Mouse (Mus musculus) heart, embryonic 10.5 days (tissue): ENCODE measurements around the gene Irf9. TPM values are rescaled to one million over a fixed set of nuclear protein-coding genes. Genes with fewer than 3 reads are reported as not detected.

Source experiments
- DNase-seq: peaks from one replicate; pipeline ENCODE4 v3.0.0-alpha.2; 2017; ENCODE audit warnings: low spot score
- H3K27ac ChIP-seq: fragments of 300-500 bp; sonication (generic); 2 replicates; pipeline ENCODE4 v1.5.1; 2016; ENCODE audit warnings: mild to moderate bottlenecking
- H3K27me3 ChIP-seq: fragments of 300-500 bp; sonication (generic); 2 replicates; pipeline ENCODE4 v1.6.1; 2016; ENCODE audit warnings: mild to moderate bottlenecking; ENCODE audit not compliant: poor library complexity, insufficient read depth, severe bottlenecking
- H3K36me3 ChIP-seq: fragments of 300-500 bp; sonication (generic); 2 replicates; pipeline ENCODE4 v1.6.1; 2016; ENCODE audit warnings: mild to moderate bottlenecking, moderate library complexity
- H3K4me1 ChIP-seq: fragments of 300-500 bp; sonication (generic); 2 replicates; pipeline ENCODE4 v1.6.1; 2016; ENCODE audit warnings: mild to moderate bottlenecking
- H3K4me3 ChIP-seq: fragments of 300-500 bp; sonication (generic); 2 replicates; pipeline ENCODE4 v1.5.1; 2016; ENCODE audit warnings: mild to moderate bottlenecking, moderate library complexity
- H3K9me3 ChIP-seq: fragments of 300-500 bp; sonication (generic); 2 replicates; pipeline ENCODE4 v1.6.1; 2016; ENCODE audit warnings: mild to moderate bottlenecking, moderate library complexity
- WGBS: fragments of 180-500 bp; shearing (Covaris S2); methylation state at CpG from one replicate; pipeline ENCODE4 v1.1.7; 2016; 5-methylcytosine and 5-hydroxymethylcytosine counted together
- polyA plus RNA-seq: library from polyadenylated mRNA; unstranded; fragments of >200 nt; fragmentation: Nextera tagmentation; extraction: Ambion mirVana; gene quantifications from 2 replicates; pipeline ENCODE4 v1.2.1, GENCODE M21; 2016

Irf9 gene
- polyA plus RNA-seq, 1 experiment from 2014 or later, result 5.9 TPM

DNA sequence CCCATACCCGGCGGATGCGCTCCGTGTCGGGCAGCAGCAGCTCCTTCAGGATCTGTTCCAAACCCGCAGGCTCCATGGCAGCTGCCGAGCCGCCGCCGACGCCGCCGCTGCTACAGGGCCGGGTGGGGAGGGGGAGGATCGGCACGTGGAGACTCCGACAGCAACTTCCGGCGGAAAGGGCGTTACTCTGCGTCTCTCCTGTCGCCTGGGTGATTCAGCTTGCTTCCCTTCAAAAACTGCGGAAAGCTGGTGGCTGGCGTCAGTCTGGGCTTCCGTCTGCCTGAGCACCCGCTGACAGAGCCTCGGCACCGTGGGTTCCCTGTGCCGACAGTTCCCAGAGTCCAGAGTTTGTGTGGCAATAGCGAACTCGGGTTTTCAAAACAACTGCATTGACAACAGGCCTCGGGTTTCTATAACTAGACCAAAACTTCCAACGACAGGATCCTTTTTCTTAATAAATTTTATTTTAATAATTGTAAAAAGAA is 32.2 kb downstream of the Irf9 start, which contains the start of gene Ipo4:
Gene Ipo4, minus strand, starts transcription at position 435 of the 485 bp plus-strand sequence.
- Histone ChIP-seq H3K4me3 (peak within 1 kb of the TSS; percentile 84), H3K4me1 (peaks cover 22% of the 10 kb centered on the region), H3K36me3 (peaks cover 84% of the 10 kb centered on the region), H3K27ac (peak within 1 kb of the TSS; percentile 88), H3K27me3 (no peaks in the 10 kb centered on the region), H3K9me3 (no peaks in the 10 kb centered on the region)
- WGBS, result 1% methylated on average over 33 of the region's 33 CpGs
- peak; percentile 97 for DNase-seq

DNA sequence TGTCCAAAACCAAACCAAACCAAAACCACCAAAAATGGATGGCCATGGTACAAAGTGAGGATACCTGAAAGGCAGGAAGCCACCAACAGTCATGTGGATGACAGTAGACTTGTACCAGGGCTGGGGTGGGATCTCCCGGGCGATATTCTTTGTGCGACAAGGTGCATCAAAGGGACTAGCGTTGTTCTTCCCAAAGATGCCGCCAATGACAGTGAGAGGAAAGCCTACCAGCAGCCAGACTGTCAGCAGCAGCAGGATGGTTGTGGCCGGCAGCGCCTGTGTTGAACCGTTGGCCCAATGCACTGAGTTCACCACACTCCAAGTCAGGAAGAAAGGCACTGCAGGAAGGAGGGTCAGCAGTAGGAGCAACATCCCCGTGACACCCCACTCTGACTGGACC is 34.4 kb downstream of the Irf9 start, which contains the start of gene Gm49378:
Gene Gm49378, minus strand, starts transcription at position 101 of the 400 bp plus-strand sequence.
- Histone ChIP-seq H3K27ac (no peak within 1 kb of the TSS), H3K27me3 (no peaks in the 10 kb centered on the region), H3K9me3 (no peaks in the 10 kb centered on the region), H3K36me3 (peaks cover 74% of the 10 kb centered on the region), H3K4me1 (peaks cover 27% of the 10 kb centered on the region), H3K4me3 (no peak within 1 kb of the TSS)
- 89% methylated on average over 9 of the region's 9 CpGs for WGBS
- DNase-seq, result no peak

DNA sequence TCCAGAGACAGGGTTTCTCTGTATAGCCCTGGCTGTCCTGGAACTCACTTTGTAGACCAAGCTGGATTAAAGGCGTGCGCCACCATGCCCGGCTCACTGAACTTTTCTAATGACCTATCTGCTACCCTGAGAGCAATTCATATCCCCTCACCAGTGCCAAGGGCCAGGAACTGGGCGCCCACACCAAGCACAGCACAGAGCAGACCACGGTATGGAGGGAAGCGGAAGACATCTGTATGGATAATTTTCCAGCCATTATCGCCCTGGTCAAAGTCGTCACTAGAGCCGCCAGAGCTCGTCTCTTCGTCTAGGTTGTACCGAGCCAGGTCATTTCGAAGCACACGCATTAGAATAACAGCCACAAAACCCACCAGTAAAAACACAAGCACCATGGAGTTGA is 37.4 kb downstream of the Irf9 start:
- H3K9me3 ChIP-seq, result no peaks in the 10 kb centered on the region
- peaks cover 61% of the 10 kb centered on the region for H3K36me3 ChIP-seq
- peaks cover 25% of the 10 kb centered on the region for H3K4me1 ChIP-seq
- no peak overlapping the region for H3K4me3 ChIP-seq
- DNase-seq, result no peak
- H3K27me3 ChIP-seq, result no peaks in the 10 kb centered on the region
- H3K27ac ChIP-seq, result no peak overlapping the region
- WGBS, result 94% methylated on average over 14 of the region's 14 CpGs

DNA sequence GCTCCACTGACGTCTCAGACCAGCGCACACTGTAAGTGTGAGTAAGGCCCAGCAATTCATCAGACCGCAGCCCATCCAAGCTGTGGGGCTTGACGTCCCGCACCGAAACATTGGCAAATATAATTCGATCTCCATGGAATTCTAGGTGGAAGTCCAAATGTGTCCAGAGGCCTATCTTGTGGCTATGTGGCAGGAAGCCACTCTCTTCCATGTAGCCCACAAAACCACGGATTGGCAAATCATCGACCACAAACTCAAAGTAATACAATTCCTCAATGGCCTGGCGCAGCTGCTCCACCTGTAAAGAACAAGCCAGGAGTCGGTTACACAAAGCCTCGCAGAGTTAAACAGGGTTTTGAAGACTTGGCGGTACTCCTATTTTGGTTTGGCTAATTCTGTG is 37.9 kb downstream of the Irf9 start:
- Histone ChIP-seq H3K4me3 (no peak overlapping the region), H3K27ac (no peak overlapping the region), H3K27me3 (no peaks in the 10 kb centered on the region), H3K4me1 (peaks cover 23% of the 10 kb centered on the region), H3K9me3 (no peaks in the 10 kb centered on the region), H3K36me3 (peaks cover 63% of the 10 kb centered on the region)
- no peak for DNase-seq
- WGBS, result 95% methylated on average over 13 of the region's 13 CpGs

DNA sequence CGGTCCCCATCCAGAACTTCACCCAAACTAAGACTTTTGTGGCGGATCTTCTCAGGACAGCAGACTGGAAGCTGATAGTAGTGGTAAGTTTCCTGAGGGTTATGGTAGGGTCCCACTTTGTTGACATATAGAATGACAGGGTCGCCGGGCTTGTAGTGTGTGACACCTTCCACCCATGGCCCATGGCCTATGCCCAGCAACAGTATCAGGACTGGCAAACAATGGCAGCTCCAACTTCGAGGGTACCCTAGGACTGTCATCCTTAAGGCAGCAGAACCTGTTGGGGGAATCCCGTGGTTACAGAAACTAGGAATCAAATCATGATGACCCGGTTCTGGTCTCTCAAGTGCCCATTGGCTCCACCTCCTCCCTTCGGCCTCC is 39.3 kb downstream of the Irf9 start:
- peaks cover 58% of the 10 kb centered on the region for H3K36me3 ChIP-seq

DNA sequence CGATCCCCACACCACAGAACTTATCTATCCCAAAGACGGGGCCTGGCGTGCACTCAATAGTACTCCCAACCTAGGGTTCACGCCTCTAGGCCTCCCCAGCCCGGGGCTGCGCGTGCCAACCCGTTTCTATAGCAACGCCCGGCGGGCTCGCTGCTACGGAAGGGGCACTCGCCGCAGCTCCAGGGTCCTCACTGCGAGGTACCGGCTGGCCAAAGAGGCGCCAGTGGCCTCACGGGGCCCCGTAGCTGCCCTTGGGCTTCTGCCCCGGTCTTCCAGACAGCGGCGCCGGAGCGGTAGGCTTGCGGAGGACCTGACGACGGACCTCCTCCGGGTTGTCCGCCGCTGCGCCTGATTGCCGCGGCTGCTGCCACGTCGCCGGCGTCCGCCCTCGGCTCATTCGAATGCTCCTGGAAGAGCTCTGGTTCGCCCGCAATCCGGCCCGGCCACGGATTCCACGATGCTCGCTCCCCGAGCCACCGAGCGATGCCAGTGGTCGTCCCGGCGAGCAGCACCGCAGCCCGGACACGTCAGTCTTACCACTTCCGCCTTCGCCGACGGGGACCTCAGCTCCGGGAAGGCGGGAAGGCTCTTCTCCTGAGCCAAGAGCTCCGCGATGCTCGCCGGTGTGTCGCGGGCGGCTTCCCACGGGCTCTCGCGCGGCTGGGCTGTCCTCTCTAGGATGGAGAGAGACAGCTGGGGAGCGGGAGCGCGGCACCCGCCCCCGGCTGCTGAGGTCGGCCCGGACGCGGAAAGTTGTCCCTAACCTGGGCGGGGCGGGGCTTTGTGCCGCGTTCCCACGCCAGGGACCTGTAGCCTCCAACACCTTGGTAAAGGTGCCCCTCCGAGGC is 39.9 kb downstream of the Irf9 start, which contains the start of gene Tm9sf1:
Gene Tm9sf1, minus strand, starts transcription at position 747 of the 848 bp plus-strand sequence.
- WGBS, result under 1% methylated on average over 89 of the region's 89 CpGs
- H3K9me3 ChIP-seq, result no peaks in the 10 kb centered on the region
- H3K27ac ChIP-seq, result peak within 1 kb of the TSS; percentile 100
- peaks cover 52% of the 10 kb centered on the region for H3K36me3 ChIP-seq
- peak within 1 kb of the TSS; percentile 99 for H3K4me3 ChIP-seq
- DNase-seq, result peak; percentile 94
- no peaks in the 10 kb centered on the region for H3K27me3 ChIP-seq
- peaks cover 20% of the 10 kb centered on the region for H3K4me1 ChIP-seq

More for the DNA sequence above, 39.3 kb downstream of the Irf9 start:
- peak overlapping the region; percentile 99 for H3K4me3 ChIP-seq
- H3K27ac ChIP-seq, result peak overlapping the region; percentile 100
- no peaks in the 10 kb centered on the region for H3K9me3 ChIP-seq
- peaks cover 20% of the 10 kb centered on the region for H3K4me1 ChIP-seq
- WGBS, result 24% methylated on average over 8 of the region's 8 CpGs
- DNase-seq, result no peak
- H3K27me3 ChIP-seq, result no peaks in the 10 kb centered on the region

DNA sequence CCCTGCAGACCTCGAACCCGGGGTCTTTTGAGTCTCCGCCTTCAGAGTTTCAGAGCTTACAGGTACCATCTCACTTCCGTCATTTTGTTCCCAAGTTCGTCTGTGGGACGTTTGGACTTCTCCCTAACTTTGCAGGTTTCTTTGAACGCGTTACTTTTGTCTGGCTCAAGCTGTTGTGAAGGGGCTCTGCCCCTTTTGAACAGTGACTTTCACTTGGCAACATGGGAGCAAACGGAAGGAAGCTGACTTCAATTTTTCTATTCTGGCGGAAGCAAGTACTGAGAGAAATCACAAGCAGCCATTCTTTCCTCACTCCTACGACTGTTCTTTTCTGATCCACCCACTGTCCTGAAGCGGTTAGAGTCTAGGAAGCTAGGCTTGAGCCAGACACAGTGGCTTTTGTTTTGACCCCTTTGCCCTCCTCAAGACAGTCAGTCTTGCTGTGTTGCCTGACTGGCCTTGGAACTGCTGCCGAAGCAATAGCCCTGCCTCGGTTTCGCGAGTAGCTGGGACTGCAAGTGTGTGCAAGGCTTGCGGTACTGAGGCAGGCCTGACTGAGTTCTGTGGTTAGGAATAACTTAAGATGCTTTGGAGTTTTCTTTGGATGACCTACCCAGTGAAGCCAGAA is 41.0 kb downstream of the Irf9 start:
- peaks cover 41% of the 10 kb centered on the region for H3K36me3 ChIP-seq
- 33% methylated on average over 17 of the region's 17 CpGs for WGBS
- peaks cover 20% of the 10 kb centered on the region for H3K4me1 ChIP-seq
- peak overlapping the region; percentile 100 for H3K27ac ChIP-seq
- H3K4me3 ChIP-seq, result peak overlapping the region; percentile 99
- no peak for DNase-seq
- no peaks in the 10 kb centered on the region for H3K27me3 ChIP-seq
- no peaks in the 10 kb centered on the region for H3K9me3 ChIP-seq

DNA sequence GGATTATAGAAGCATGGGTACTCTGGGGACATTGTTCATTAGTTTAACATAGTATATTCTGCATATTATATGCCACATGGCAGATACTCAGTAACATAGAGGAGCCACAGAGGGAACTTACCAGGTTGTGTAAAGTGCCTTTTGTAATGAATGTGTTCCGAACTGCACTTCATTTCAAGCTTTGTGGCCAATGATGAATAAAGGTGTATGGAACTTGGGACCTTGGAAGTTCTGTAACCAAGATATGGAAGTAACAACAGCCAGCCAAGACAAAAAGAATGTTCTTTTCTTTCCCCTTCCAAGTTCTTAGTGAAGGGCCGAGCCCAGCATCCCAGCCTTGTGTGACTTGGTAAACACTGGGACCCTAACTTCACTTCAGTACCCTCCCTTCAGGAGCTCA is 46.5 kb downstream of the Irf9 start, which contains the start of gene Tssk4:
Gene Tssk4, plus strand, starts transcription at position 301 of the 400 bp plus-strand sequence.
- Histone ChIP-seq H3K4me3 (no peak within 1 kb of the TSS), H3K27me3 (no peaks in the 10 kb centered on the region), H3K36me3 (peaks cover 17% of the 10 kb centered on the region), H3K27ac (no peak within 1 kb of the TSS), H3K4me1 (peaks cover 7% of the 10 kb centered on the region), H3K9me3 (no peaks in the 10 kb centered on the region)
- DNase-seq, result no peak
- WGBS, result 89% methylated on average over 2 of the region's 2 CpGs

DNA sequence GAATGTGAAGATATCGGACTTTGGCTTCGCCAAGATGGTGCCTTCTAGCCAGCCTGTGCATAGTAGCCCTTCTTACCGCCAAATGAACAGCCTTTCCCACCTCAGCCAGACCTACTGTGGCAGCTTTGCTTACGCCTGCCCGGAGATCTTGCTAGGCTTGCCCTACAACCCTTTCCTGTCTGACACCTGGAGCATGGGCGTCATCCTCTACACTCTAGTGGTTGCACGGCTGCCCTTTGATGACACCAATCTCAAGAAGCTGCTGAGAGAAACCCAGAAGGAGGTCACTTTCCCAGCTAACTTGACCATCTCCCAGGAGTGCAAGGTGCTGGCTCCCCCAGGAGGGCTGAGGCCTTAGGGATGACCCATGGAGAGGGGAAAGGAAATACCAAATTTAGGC is 48.2 kb downstream of the Irf9 start:
- Histone ChIP-seq H3K9me3 (no peaks in the 10 kb centered on the region), H3K27me3 (no peaks in the 10 kb centered on the region), H3K27ac (no peak overlapping the region), H3K4me1 (no peaks in the 10 kb centered on the region), H3K4me3 (no peak overlapping the region), H3K36me3 (peaks cover 7% of the 10 kb centered on the region)
- DNase-seq, result no peak
- 72% methylated on average over 7 of the region's 7 CpGs for WGBS

DNA sequence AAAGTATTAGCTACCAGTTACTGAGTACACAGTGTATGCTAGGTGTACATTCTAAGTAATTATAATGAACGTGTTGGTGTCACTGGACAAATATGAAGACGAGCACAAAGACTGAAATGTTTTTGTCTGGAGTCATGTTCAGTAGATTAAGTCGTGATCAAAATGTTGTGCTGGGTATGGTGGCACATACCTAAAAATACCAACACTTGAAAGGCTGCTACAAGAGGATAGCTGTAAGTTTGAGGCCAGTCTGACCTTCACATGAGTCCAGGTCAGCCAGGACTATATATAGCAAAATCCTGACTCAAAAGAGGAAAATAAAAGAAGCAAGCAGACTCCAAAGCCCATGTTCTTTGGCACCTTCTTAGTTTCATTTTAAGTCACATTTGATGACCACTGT is 53.6 kb downstream of the Irf9 start:
- peak overlapping the region; percentile 80 for H3K27ac ChIP-seq
- WGBS, result 60% methylated on average over 3 of the region's 3 CpGs
- H3K4me3 ChIP-seq, result peak overlapping the region; percentile 12; the same call in 1 of the 2 replicates
- no peaks in the 10 kb centered on the region for H3K9me3 ChIP-seq
- H3K27me3 ChIP-seq, result no peaks in the 10 kb centered on the region
- H3K4me1 ChIP-seq, result peaks cover 12% of the 10 kb centered on the region; the same call in 1 of the 2 replicates
- DNase-seq, result no peak
- H3K36me3 ChIP-seq, result peaks cover 22% of the 10 kb centered on the region

DNA sequence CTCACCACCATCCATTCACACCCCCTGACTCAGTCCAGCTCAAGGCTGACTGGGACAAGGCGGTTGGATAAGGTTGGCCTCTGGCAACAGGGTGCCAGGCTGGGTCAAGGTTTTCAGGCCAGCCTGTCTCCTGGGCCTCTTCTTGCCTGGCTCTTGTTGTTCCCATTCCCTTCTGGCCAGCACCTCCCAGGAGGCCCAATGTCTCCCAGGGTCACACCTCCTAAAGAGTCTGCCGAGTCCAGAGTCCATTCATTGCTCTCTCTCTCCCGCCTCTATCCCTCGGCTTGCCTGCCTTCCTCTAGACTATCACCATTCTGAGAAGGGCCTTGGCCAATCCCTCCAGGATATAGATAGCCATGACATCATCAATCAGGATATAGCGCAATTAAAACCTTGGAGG is 54.6 kb downstream of the Irf9 start:
- H3K4me1 ChIP-seq, result peaks cover 12% of the 10 kb centered on the region; the same call in 1 of the 2 replicates
- H3K27ac ChIP-seq, result peak overlapping the region; percentile 80
- WGBS, result 87% methylated on average over 5 of the region's 5 CpGs
- no peak overlapping the region for H3K4me3 ChIP-seq
- H3K27me3 ChIP-seq, result no peaks in the 10 kb centered on the region
- no peaks in the 10 kb centered on the region for H3K9me3 ChIP-seq
- H3K36me3 ChIP-seq, result peaks cover 32% of the 10 kb centered on the region
- DNase-seq, result no peak
